Mouse (Mus musculus) heart, adult 2 months (tissue): ENCODE results near the gene C530008M17Rik. TPM values are rescaled to one million over a fixed set of nuclear protein-coding genes. Genes with fewer than 3 reads are reported as not detected.

Experiments
- DNase-seq, 2 experiments: peaks; one replicate each; pipeline ENCODE4 v3.0.0; 2021
- H3K27ac ChIP-seq: fragments of 200-600 bp; 2 replicates; pipeline ENCODE4 v1.8.1; 2022
- H3K27me3 ChIP-seq: fragments of 200-500 bp; 2 replicates; pipeline ENCODE4 v1.6.1; 2012; ENCODE audit warnings: mild to moderate bottlenecking, low read length, inconsistent platforms, mixed read lengths; ENCODE audit not compliant: control insufficient read depth, insufficient read depth
- H3K36me3 ChIP-seq: fragments of 200-500 bp; 2 replicates; pipeline ENCODE4 v1.6.1; 2012; ENCODE audit warnings: low read length, inconsistent platforms; ENCODE audit not compliant: control insufficient read depth, insufficient read depth
- H3K4me1 ChIP-seq: fragments of 200-500 bp; 2 replicates; pipeline ENCODE4 v1.6.1; 2011; ENCODE audit warnings: low read length; ENCODE audit not compliant: control insufficient read depth, insufficient read depth
- H3K4me3 ChIP-seq: fragments of 200-600 bp; 2 replicates; pipeline ENCODE4 v1.8.1; 2022
- H3K79me2 ChIP-seq: fragments of 200-500 bp; replicated peaks from 2 replicates; pipeline ENCODE4 v1.6.1; 2012; ENCODE audit warnings: mild to moderate bottlenecking, inconsistent platforms, low read length, moderate library complexity, mixed read lengths; ENCODE audit not compliant: control insufficient read depth, insufficient read depth
- H3K9ac ChIP-seq: fragments of 200-500 bp; 2 replicates; pipeline ENCODE4 v1.6.1; 2012; ENCODE audit warnings: low read depth, mild to moderate bottlenecking, control low read depth, inconsistent platforms, low read length, mixed read lengths
- CTCF ChIP-seq: fragments of 200-600 bp; IDR thresholded peaks from 2 replicates; pipeline ENCODE4 v1.8.1; 2022; ENCODE audit warnings: antibody characterized with exemption, mild to moderate bottlenecking, moderate library complexity
- EP300 ChIP-seq: fragments of 200-500 bp; IDR thresholded peaks from 2 replicates; pipeline ENCODE4 v1.6.1; 2011; ENCODE audit warnings: low read depth, low read length, control low read depth; ENCODE audit not compliant: insufficient read depth
- POLR2A ChIP-seq: fragments of 200-500 bp; IDR thresholded peaks from 2 replicates; pipeline ENCODE4 v1.6.1; 2011; ENCODE audit warnings: mild to moderate bottlenecking, low read depth, low read length, control low read depth; ENCODE audit not compliant: insufficient read depth
- WGBS: fragments of 180-500 bp; shearing (Covaris S2); methylation state at CpG from one replicate; pipeline ENCODE4 v1.1.7; 2018; 5-methylcytosine and 5-hydroxymethylcytosine counted together
- intact Hi-C: fragments of 180-260 bp; cut with DNase I; formaldehyde crosslinking; loops from one replicate; pipeline ENCODE4 v1.15.1; 2025
- polyA plus RNA-seq: library from polyadenylated mRNA; depleted of rRNA; stranded (reverse); fragments of >200 nt; gene quantifications from 2 replicates; pipeline ENCODE4 v1.2.3, GENCODE M21; 2012
- total RNA-seq, 2 experiments: library from RNA; stranded (reverse); gene quantifications; 2 replicates each; pipeline ENCODE4 v1.2.3; 2021

Gene C530008M17Rik
- total and polyA plus RNA-seq, 3 experiments: 1.5 to 5.4 (median 2.4) TPM

DNA sequence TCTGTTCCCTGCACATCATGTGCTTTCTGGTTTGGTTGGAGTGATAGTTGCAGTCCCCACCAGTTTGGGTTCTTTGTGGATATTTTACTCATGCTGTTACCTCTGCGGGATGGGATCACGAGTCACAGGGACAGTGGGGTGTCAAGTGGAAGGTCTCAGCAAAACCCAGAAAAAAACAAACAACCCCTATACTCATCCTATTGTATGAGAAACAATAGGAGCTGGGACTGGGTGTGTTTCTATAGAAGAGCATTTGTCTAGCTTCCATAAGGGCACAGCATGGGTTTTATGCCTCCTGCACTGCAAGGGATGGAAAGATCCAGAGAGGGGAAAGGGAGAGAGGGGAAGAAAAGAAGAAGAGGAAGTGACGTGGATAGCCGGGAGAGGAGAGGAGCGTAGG, 96.0 kb downstream of the C530008M17Rik start:
- no peaks in the 10 kb centered on the region for H3K36me3 ChIP-seq
- no peak overlapping the region for H3K4me3 ChIP-seq
- no peak overlapping the region for H3K27ac ChIP-seq
- intact Hi-C loops: no loop called here
- TF ChIP-seq EP300 (no peak), CTCF (no peak), POLR2A (no peak)
- no peaks in the 10 kb centered on the region for H3K79me2 ChIP-seq
- no peak overlapping the region for H3K9ac ChIP-seq
- no peak for DNase-seq
- 74% methylated on average over 5 of the region's 5 CpGs for WGBS
- H3K27me3 ChIP-seq: no peaks in the 10 kb centered on the region
- no peaks in the 10 kb centered on the region for H3K4me1 ChIP-seq

DNA sequence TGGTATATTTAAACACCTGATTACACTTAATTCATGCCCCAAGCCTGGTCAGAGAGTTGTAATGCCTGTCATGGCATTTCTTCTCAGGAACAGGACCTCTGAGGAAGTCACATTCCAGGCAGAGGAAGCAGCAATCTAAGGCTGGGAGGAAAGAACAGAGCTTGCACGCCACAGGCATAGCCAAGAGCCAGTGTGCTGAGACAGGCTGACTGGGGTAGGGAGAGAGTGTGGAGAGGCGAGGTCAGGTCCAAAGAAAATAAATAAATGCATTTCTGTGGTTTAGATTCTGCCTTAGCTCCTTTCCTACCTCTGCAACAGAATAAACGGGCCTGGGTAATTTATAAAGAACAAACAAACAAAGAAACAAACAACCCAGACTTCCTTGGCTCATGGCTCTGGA, 104.0 kb downstream of the C530008M17Rik start:
- intact Hi-C loops: no loop called here
- H3K9ac ChIP-seq: no peak overlapping the region
- no peaks in the 10 kb centered on the region for H3K4me1 ChIP-seq
- 42% methylated on average over 3 of the region's 3 CpGs for WGBS
- H3K27me3 ChIP-seq: no peaks in the 10 kb centered on the region
- H3K36me3 ChIP-seq: no peaks in the 10 kb centered on the region
- no peaks in the 10 kb centered on the region for H3K79me2 ChIP-seq
- no peak overlapping the region for H3K4me3 ChIP-seq
- no peak overlapping the region for H3K27ac ChIP-seq
- DNase-seq: no peak
- TF ChIP-seq CTCF (no peak), POLR2A (no peak), EP300 (no peak)

DNA sequence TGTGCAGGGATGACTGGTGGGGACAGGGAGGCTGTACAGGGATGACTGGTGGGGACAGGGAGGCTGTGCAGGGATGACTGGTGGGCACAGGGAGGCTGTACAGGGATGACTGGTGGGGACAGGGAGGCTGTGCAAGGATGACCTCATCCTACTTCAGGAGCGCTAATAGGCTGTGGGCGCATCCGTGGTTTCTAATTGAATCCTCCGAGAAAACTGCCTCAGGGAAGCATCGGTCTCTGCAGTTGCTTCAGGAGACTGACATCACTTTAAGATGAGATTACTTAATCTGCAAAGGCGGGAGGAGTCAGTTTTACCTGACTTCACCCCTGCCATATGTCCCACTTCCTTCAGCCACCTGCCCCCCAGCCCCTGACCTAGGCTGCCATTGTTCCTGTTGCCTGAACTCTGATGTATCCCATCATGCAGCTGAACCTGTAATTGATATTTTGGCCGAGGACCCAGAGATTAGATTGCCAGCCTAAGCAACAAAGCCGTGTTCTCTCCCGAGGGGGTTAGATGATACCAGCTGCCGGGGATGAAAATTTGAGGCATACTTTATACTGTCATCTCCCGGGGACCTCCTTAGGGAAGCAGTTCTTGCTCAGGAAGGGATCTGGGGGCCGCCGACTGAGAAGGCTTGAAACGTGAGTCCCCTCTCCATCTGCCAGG, 105.9 kb downstream of the C530008M17Rik start:
- H3K36me3 ChIP-seq: no peaks in the 10 kb centered on the region
- H3K27me3 ChIP-seq: no peaks in the 10 kb centered on the region
- WGBS: 70% methylated on average over 14 of the region's 14 CpGs
- no peak for TF ChIP-seq EP300
- no peak for TF ChIP-seq POLR2A
- no peak for TF ChIP-seq CTCF
- intact Hi-C loops: no loop called here
- H3K9ac ChIP-seq: no peak overlapping the region
- H3K4me1 ChIP-seq: no peaks in the 10 kb centered on the region
- no peaks in the 10 kb centered on the region for H3K79me2 ChIP-seq
- no peak overlapping the region for H3K4me3 ChIP-seq
- no peak for DNase-seq
- no peak overlapping the region for H3K27ac ChIP-seq

DNA sequence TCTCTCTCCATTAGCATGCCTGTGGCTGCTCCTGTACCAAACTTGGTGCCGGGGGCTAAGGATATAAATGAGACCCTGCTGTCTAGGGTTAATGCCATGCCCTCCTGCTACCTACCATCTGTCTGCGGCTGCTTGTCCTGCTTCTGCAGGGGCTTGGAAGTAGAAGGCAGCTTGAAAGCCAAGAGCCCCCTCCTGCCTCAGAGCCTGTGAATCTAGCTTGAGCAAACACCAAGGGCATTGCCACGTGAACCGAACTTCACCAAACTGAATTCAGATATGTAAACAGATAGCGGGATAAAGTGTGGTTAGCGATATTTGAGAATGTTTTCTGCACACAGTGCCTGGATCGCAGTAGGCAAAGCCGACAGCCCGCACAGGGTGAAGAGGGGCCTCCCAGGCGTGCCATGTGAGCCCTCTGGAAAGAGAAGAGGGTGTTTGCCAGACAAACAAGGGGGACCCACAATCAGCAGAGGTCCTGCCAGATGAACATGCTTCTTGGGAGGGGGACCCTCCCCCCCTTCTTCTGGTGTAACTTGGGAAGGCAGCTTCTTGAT, 106.9 kb downstream of the C530008M17Rik start:
- no peaks in the 10 kb centered on the region for H3K4me1 ChIP-seq
- H3K9ac ChIP-seq: no peak overlapping the region
- H3K4me3 ChIP-seq: no peak overlapping the region
- 77% methylated on average over 10 of the region's 10 CpGs for WGBS
- H3K79me2 ChIP-seq: no peaks in the 10 kb centered on the region
- H3K36me3 ChIP-seq: no peaks in the 10 kb centered on the region
- no peak for DNase-seq
- H3K27me3 ChIP-seq: no peaks in the 10 kb centered on the region
- intact Hi-C loops: no loop called here
- TF ChIP-seq EP300: no peak
- no peak for TF ChIP-seq CTCF
- no peak for TF ChIP-seq POLR2A
- no peak overlapping the region for H3K27ac ChIP-seq

DNA sequence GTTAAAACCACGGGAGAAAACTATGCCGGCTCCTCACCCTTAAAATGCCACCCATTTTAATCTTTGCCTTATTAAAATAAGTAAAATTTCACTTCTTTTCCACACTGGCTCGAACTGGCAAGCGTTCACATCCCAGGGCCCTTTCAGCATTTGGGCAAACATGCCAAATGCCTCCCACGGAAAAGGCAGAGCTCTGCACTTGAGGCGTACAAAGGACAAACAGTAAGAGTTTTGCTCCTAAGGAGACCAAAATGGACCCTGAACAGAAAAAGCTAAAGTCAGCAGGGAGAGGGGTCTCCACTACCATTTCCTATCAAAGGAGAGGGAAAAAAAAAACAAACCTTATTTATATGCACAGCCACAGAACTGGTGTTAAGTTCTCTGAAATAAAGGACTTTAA, 107.4 kb downstream of the C530008M17Rik start:
- Histone ChIP-seq H3K4me1 (no peaks in the 10 kb centered on the region), H3K9ac (no peak overlapping the region), H3K36me3 (no peaks in the 10 kb centered on the region), H3K27ac (no peak overlapping the region), H3K27me3 (no peaks in the 10 kb centered on the region), H3K4me3 (no peak overlapping the region), H3K79me2 (no peaks in the 10 kb centered on the region)
- no peak for DNase-seq
- WGBS: 66% methylated on average over 6 of the region's 6 CpGs
- intact Hi-C loops: no loop called here
- TF ChIP-seq CTCF: no peak
- TF ChIP-seq EP300: no peak

DNA sequence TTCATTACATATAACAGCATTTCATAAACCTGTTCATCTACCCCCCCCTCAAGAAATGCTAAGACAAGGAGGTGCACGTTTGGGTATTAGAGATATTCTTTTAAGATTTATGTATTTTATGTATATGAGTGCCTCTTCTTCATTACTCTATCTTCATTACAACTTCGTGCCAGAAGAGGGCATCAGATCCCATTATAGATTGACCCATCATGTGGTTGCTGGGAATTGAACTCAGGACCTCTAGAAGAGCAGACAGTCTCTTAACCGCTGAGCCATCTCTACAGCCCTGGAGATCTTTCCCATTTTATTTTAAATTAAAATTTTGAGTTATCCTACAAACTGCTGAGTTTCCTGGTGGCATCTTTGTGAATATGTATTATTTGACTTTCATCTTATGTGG, 112.7 kb downstream of the C530008M17Rik start:
- TF ChIP-seq CTCF (0 out of 2 replicates have a peak, but pooled peaks have one; percentile 12), POLR2A (no peak), EP300 (no peak)
- no peak for DNase-seq
- intact Hi-C loops: no loop called here
- no peak overlapping the region for H3K9ac ChIP-seq
- 68% methylated on average over 3 of the region's 3 CpGs for WGBS
- H3K79me2 ChIP-seq: no peaks in the 10 kb centered on the region
- no peak overlapping the region for H3K4me3 ChIP-seq
- H3K36me3 ChIP-seq: no peaks in the 10 kb centered on the region
- H3K27ac ChIP-seq: no peak overlapping the region
- H3K4me1 ChIP-seq: no peaks in the 10 kb centered on the region
- no peaks in the 10 kb centered on the region for H3K27me3 ChIP-seq
